Mouse (Mus musculus): ENCODE measurements around the gene Mfsd1. TPM values are rescaled to one million over a fixed set of nuclear protein-coding genes. Genes with fewer than 3 reads are reported as not detected.
A peak's percentile ranks its signal among the peaks of the same experiment; 100 is the strongest.

Mfsd1 gene
- total RNA-seq, 1 experiment from 2014 or later, result 113 TPM

- no peak for ATAC-seq (replicated peaks in 1 of 2; ENCODE audit: insufficient read depth in 1 of 2, low FRiP score in 2 of 2, low TSS enrichment in 1 of 2, low read depth in 1 of 2, poor library complexity in 2 of 2, severe bottlenecking in 2 of 2)
These were observed 4.0 kb downstream of the Mfsd1 start for GRCm38 (mm10) chr3:67586511-67586910.

DNA sequence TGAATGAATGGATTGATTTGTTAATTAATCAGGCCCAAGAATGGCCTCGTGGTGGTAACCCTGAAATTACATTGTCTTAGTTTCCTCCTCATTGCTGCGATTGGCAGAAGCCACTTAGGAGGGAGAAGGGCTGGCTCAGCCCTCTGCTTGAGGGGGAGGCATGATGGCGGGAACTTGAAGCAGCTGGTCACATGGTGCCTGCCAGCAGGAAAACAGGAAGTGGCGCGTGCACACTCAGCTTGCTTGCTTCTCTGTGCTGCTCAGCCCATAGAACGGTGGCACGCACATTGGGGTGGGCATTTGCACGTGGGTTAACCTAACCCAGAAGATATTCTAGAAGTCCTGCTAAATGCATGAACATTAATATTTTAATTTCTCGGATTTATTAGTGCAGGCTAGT, 4.9 kb downstream of the Mfsd1 start:
- peak in 1 of 2 experiments; percentile 34; a peak in 3 of 4 replicates for ATAC-seq (replicated peaks in 1 of 2; ENCODE audit: insufficient read depth in 1 of 2, low FRiP score in 2 of 2, low TSS enrichment in 1 of 2, low read depth in 1 of 2, poor library complexity in 2 of 2, severe bottlenecking in 2 of 2)

DNA sequence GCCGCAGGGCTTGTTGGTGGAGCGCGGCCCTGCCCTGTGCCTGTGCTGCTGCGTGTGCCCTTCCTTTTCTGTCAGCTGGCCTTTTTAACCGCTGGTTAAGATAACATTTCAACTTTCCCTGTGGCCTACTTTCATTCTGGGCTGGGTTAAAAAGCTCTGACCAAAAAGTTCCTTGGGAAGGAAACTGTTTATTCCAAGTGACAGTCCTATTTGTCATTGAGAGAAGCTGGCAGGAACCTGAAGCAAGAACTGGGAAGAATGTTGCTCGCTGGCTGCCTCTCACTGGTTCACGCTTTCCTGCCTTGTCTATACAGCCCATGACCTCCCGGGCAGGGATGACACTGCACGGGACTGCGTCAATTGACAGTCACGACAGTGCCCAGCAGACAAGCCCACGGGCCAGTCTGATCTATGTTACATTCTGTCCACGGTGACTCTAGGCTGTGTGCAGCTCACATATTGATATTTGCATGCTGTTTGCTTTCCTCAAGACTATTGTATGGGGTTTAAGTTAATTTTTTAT, 19.1 kb downstream of the Mfsd1 start:
- ATAC-seq (replicated peaks in 1 of 2; ENCODE audit: insufficient read depth in 1 of 2, low FRiP score in 2 of 2, low TSS enrichment in 1 of 2, low read depth in 1 of 2, poor library complexity in 2 of 2, severe bottlenecking in 2 of 2), result no peak

- ATAC-seq (replicated peaks in 1 of 2; ENCODE audit: insufficient read depth in 1 of 2, low FRiP score in 2 of 2, low TSS enrichment in 1 of 2, low read depth in 1 of 2, poor library complexity in 2 of 2, severe bottlenecking in 2 of 2), result no peak
These were observed 35.7 kb downstream of the Mfsd1 start for GRCm38 (mm10) chr3:67618222-67618621.

DNA sequence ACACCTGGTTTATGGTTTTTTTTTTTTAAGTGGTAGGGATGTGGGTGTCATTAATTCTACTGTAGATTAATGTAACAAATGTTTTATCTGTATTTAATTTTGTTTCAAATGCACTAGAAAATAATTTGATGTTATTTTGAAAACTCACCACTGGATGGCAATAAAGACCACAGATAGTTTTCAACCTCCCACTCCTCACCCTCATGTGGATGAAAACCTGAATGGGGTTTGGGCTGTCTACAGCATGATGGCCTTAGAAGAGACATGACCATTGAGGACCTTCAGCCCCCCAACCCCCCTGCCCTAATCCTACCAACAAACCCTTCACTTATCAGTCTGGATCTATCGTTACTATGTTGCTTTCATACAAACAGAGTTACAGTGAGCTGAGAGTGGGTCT, 42.1 kb downstream of the Mfsd1 start:
- ATAC-seq (replicated peaks in 1 of 2; ENCODE audit: insufficient read depth in 1 of 2, low FRiP score in 2 of 2, low TSS enrichment in 1 of 2, low read depth in 1 of 2, poor library complexity in 2 of 2, severe bottlenecking in 2 of 2), result no peak

DNA sequence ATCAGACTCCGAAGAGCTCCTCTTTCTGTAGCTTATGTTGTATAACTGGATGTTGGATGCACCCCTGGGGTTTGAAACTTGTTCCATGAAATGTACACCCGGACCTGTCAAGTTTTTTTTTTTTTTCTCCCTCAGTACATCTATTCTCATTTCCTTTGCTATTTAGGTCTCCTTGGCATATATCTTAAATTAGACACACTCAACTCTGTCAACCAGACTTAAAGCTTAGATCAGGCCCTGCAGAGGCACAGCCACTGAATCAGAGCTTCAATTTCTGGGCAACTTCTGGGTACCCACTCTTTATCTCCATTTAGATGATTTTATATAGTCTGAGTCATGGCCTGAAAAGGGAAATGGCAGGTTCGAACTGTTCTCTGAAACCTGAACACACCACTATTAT, 60.6 kb downstream of the Mfsd1 start:
- ATAC-seq (replicated peaks in 1 of 2; ENCODE audit: insufficient read depth in 1 of 2, low FRiP score in 2 of 2, low TSS enrichment in 1 of 2, low read depth in 1 of 2, poor library complexity in 2 of 2, severe bottlenecking in 2 of 2), result no peak

DNA sequence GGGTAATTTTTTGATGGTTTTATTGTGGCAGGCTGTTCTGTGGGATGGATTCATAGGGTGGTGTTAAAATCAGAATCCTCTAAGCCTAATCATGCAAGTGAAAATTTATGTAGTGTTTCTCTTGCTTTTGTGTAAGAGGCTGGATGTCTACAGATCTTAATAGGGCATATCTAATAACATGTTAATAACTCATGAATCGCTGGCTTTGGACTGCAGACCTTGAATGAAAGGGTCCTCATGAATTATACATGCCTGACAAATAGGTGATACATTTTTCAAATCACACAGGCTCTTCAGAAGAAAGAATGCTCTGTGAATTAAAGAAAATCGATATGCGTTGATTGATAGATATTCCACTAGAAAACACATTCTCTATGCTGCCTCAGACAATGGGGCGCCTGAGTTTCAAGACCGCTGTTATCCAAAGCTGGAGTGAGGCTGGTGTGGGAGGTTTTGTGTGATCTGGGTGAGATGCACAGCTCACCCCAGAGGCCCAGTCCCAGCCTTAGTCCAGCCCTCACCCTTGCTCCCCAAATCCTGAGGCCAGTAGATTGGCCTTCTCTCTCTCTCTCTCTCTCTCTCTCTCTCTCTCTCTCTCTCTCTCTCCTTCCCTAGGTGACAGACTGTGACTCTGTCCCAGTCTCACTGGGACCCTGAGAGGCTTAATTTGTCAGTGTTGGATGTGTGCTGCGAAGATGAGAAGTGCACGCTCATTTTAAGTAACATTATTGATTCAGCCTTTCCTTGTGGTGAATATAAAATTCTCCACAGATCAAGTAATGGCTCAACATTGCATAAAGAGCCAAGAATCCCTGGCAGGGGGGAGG, 63.3 kb downstream of the Mfsd1 start:
- ATAC-seq (replicated peaks in 1 of 2; ENCODE audit: insufficient read depth in 1 of 2, low FRiP score in 2 of 2, low TSS enrichment in 1 of 2, low read depth in 1 of 2, poor library complexity in 2 of 2, severe bottlenecking in 2 of 2), result no peak

Other genes starting within 250 kb of the Mfsd1 start
- 0.55 and 2.2 TPM in 2 replicates for gene Mlf1, start 208.6 kb upstream of the Mfsd1 start, total RNA-seq (2017)
- gene Gm17402, start 207.6 kb upstream of the Mfsd1 start, total RNA-seq (2017), result not detected in 2 replicates
- 35.8 and 83.5 TPM in 2 replicates for gene Gfm1, start 152.6 kb upstream of the Mfsd1 start, total RNA-seq (2017)
- 18.4 and 22.6 TPM in 2 replicates for gene Lxn, start 118.8 kb upstream of the Mfsd1 start, total RNA-seq (2017)
- gene Rarres1, start 67.2 kb upstream of the Mfsd1 start, total RNA-seq (2017), result not detected in 2 replicates

Measured in hematopoietic stem cell, adult 5-6 weeks (primary cell).